27 mouse cellular contexts compared by ENCODE assay signal in genomic region chr3:99913809-99914439, GRCm38 (mm10). TPM values are rescaled to one million over a fixed set of nuclear protein-coding genes. Genes with fewer than 3 reads are reported as not detected.
DNase-seq lines count a peak whose midpoint lies in the region; ATAC-seq and TF ChIP-seq lines count a peak whose summit lies in the region.
"Had no signal": no experiment of that assay in that cellular context is flagged by ENCODE, and none has a peak within 500 bp of the region (broad histone marks: within the 10 kb centered on the region; RNA-seq: fewer than 3 reads in every experiment).

No protein-coding gene starts in this region.

- no peak overlapping the region for H3K4me2 ChIP-seq in forebrain, embryonic 16.5 days (ENCODE audit: low read length)
- H3K4me2 ChIP-seq in forebrain, embryonic 12.5 days = no peak overlapping the region
- H3K4me2 ChIP-seq in hindbrain, postnatal 0 days (ENCODE audit: low read depth, low read length) = no peak overlapping the region
- no peak overlapping the region for H3K4me2 ChIP-seq in hindbrain, embryonic 12.5 days (replicated peaks)
- no peak overlapping the region for H3K4me2 ChIP-seq in intestine, postnatal 0 days (replicated peaks; ENCODE audit: low read depth)
- no peak overlapping the region for H3K4me2 ChIP-seq in neural tube, embryonic 15.5 days
- H3K4me2 ChIP-seq: heart, embryonic 13.5 days; kidney, embryonic 15.5 days; liver, embryonic 12.5 days; midbrain, embryonic 11.5 days had no signal

- 63% methylated on average over 8 of the region's 8 CpGs for whole genome bisulfite sequencing in forebrain, embryonic 16.5 days
- 88% methylated on average over 8 of the region's 8 CpGs for WGBS in forebrain, embryonic 12.5 days
- WGBS in hindbrain, postnatal 0 days = 62% methylated on average over 8 of the region's 8 CpGs
- 86% methylated on average over 8 of the region's 8 CpGs for WGBS in hindbrain, embryonic 12.5 days
- WGBS in intestine, postnatal 0 days = 89% methylated on average over 8 of the region's 8 CpGs
- 69% methylated on average over 8 of the region's 8 CpGs for WGBS in neural tube, embryonic 15.5 days

- no peak overlapping the region for H3K9ac ChIP-seq in forebrain, embryonic 16.5 days (replicated peaks; ENCODE audit: low read depth, low read length)
- no peak overlapping the region for H3K9ac ChIP-seq in forebrain, embryonic 12.5 days
- no peak overlapping the region for H3K9ac ChIP-seq in hindbrain, postnatal 0 days (replicated peaks; ENCODE audit: low read length)
- no peak overlapping the region for H3K9ac ChIP-seq in hindbrain, embryonic 12.5 days
- H3K9ac ChIP-seq in intestine, postnatal 0 days (ENCODE audit: low read depth, low read length) = no peak overlapping the region
- no peak overlapping the region for H3K9ac ChIP-seq in neural tube, embryonic 15.5 days (replicated peaks)
- H3K9ac ChIP-seq: heart, embryonic 13.5 days; kidney, embryonic 15.5 days; liver, embryonic 12.5 days; liver, postnatal 0 days had no signal

- H3K4me3 ChIP-seq in forebrain, embryonic 16.5 days (replicated peaks; ENCODE audit: low read length) = no peak overlapping the region
- H3K4me3 ChIP-seq in forebrain, embryonic 12.5 days (replicated peaks) = no peak overlapping the region
- H3K4me3 ChIP-seq in hindbrain, postnatal 0 days (ENCODE audit: low read length) = no peak overlapping the region
- H3K4me3 ChIP-seq in hindbrain, embryonic 12.5 days = no peak overlapping the region
- H3K4me3 ChIP-seq in intestine, postnatal 0 days (ENCODE audit: low read depth, low read length) = no peak overlapping the region
- H3K4me3 ChIP-seq in neural tube, embryonic 15.5 days (replicated peaks) = no peak overlapping the region
- H3K4me3 ChIP-seq: heart, embryonic 13.5 days; kidney, embryonic 15.5 days; liver, embryonic 12.5 days had no signal

- H3K27me3 ChIP-seq in forebrain, embryonic 16.5 days (replicated peaks; ENCODE audit: control insufficient read depth, insufficient read depth, low read length) = no peaks in the 10 kb centered on the region
- no peaks in the 10 kb centered on the region for H3K27me3 ChIP-seq in forebrain, embryonic 12.5 days
- H3K27me3 ChIP-seq in hindbrain, postnatal 0 days (ENCODE audit: insufficient read depth, low read length) = no peaks in the 10 kb centered on the region
- no peaks in the 10 kb centered on the region for H3K27me3 ChIP-seq in hindbrain, embryonic 12.5 days
- no peaks in the 10 kb centered on the region for H3K27me3 ChIP-seq in intestine, postnatal 0 days (replicated peaks; ENCODE audit: control insufficient read depth, insufficient read depth, low read length)
- no peaks in the 10 kb centered on the region for H3K27me3 ChIP-seq in neural tube, embryonic 15.5 days (replicated peaks)
- H3K27me3 ChIP-seq: heart, embryonic 13.5 days; kidney, embryonic 15.5 days; liver, embryonic 12.5 days had no signal

- no peaks in the 10 kb centered on the region for H3K9me3 ChIP-seq in forebrain, embryonic 16.5 days (ENCODE audit: control insufficient read depth, low read length)
- H3K9me3 ChIP-seq in forebrain, embryonic 12.5 days = no peaks in the 10 kb centered on the region
- no peaks in the 10 kb centered on the region for H3K9me3 ChIP-seq in hindbrain, postnatal 0 days (ENCODE audit: low read length)
- no peaks in the 10 kb centered on the region for H3K9me3 ChIP-seq in hindbrain, embryonic 12.5 days (replicated peaks)
- no peaks in the 10 kb centered on the region for H3K9me3 ChIP-seq in intestine, postnatal 0 days (ENCODE audit: control insufficient read depth)
- H3K9me3 ChIP-seq in neural tube, embryonic 15.5 days (replicated peaks) = no peaks in the 10 kb centered on the region
- H3K9me3 ChIP-seq: heart, embryonic 13.5 days; kidney, embryonic 15.5 days had no signal

- peaks cover 2% of the 10 kb centered on the region; the same call in 1 of the 2 replicates for H3K4me1 ChIP-seq in forebrain, embryonic 16.5 days (replicated peaks; ENCODE audit: control insufficient read depth, insufficient read depth, low read length)
- no peaks in the 10 kb centered on the region for H3K4me1 ChIP-seq in forebrain, embryonic 12.5 days
- no peaks in the 10 kb centered on the region for H3K4me1 ChIP-seq in hindbrain, postnatal 0 days (ENCODE audit: insufficient read depth, low read length)
- H3K4me1 ChIP-seq in hindbrain, embryonic 12.5 days = no peaks in the 10 kb centered on the region
- no peaks in the 10 kb centered on the region for H3K4me1 ChIP-seq in intestine, postnatal 0 days (replicated peaks; ENCODE audit: control insufficient read depth, insufficient read depth, low read length)
- H3K4me1 ChIP-seq in neural tube, embryonic 15.5 days = no peaks in the 10 kb centered on the region
- H3K4me1 ChIP-seq: heart, embryonic 13.5 days; kidney, embryonic 15.5 days; liver, embryonic 12.5 days had no signal

- ATAC-seq in forebrain, embryonic 16.5 days = peak; percentile 59; the same call in 1 of the 2 replicates
- ATAC-seq in forebrain, embryonic 12.5 days (ENCODE audit: low FRiP score) = no peak
- ATAC-seq in hindbrain, postnatal 0 days = no peak
- ATAC-seq in hindbrain, embryonic 12.5 days (ENCODE audit: low FRiP score) = no peak
- ATAC-seq in intestine, postnatal 0 days = no peak
- no peak for ATAC-seq in neural tube, embryonic 15.5 days (ENCODE audit: low FRiP score)
- ATAC-seq: inflammation-experienced regulatory T-cells, adult 6 months; liver, embryonic 12.5 days; liver, postnatal 0 days; Patski had no signal

- H3K36me3 ChIP-seq in forebrain, embryonic 16.5 days (ENCODE audit: control insufficient read depth, insufficient read depth) = no peaks in the 10 kb centered on the region
- H3K36me3 ChIP-seq in forebrain, embryonic 12.5 days (replicated peaks) = no peaks in the 10 kb centered on the region
- no peaks in the 10 kb centered on the region for H3K36me3 ChIP-seq in hindbrain, postnatal 0 days (ENCODE audit: insufficient read depth, low read length)
- H3K36me3 ChIP-seq in hindbrain, embryonic 12.5 days = no peaks in the 10 kb centered on the region
- no peaks in the 10 kb centered on the region for H3K36me3 ChIP-seq in intestine, postnatal 0 days (ENCODE audit: control insufficient read depth, insufficient read depth)
- no peaks in the 10 kb centered on the region for H3K36me3 ChIP-seq in neural tube, embryonic 15.5 days
- H3K36me3 ChIP-seq: heart, embryonic 13.5 days; kidney, embryonic 15.5 days; liver, embryonic 12.5 days had no signal

- no peak overlapping the region for H3K27ac ChIP-seq in forebrain, embryonic 16.5 days (ENCODE audit: low read length)
- H3K27ac ChIP-seq in forebrain, embryonic 12.5 days = no peak overlapping the region
- H3K27ac ChIP-seq in hindbrain, postnatal 0 days = no peak overlapping the region
- no peak overlapping the region for H3K27ac ChIP-seq in hindbrain, embryonic 12.5 days
- no peak overlapping the region for H3K27ac ChIP-seq in intestine, postnatal 0 days (ENCODE audit: low read depth, low read length)
- H3K27ac ChIP-seq in neural tube, embryonic 15.5 days (replicated peaks) = no peak overlapping the region
- H3K27ac ChIP-seq: heart, embryonic 13.5 days; kidney, embryonic 15.5 days; liver, embryonic 12.5 days; stomach, postnatal 0 days had no signal

- DNase-seq in hindbrain, postnatal 0 days (ENCODE audit: low spot score) = peak; percentile 48
- peak; percentile 5 for DNase-seq in brain, adult 2 months (ENCODE audit: low read depth, low spot score)
- peak; percentile 13 for DNase-seq in fibroblast of lung, adult 2 months (ENCODE audit: low read depth)
- DNase-seq: adrenal gland, postnatal 14 days; heart, postnatal 10 days; kidney, adult 18-20 months; kidney, postnatal 25 days; liver, postnatal 0 days; lung, postnatal 36 days; thymus, adult 18-20 months; thymus, postnatal 25 days had no signal

- TF ChIP-seq CTCF in hindbrain, postnatal 0 days (IDR thresholded peaks at IDR 0.05; ENCODE audit: low read depth) = no peak
- no peak for TF ChIP-seq CTCF in intestine, postnatal 0 days (IDR thresholded peaks at IDR 0.05; ENCODE audit: low read depth)

RNA-seq across cellular contexts. Expression of gene Spag17, which starts 28.7 kb away (rescaled TPM):
- 0.22 and 0.81 TPM in 2 replicates for polyA plus RNA-seq in forebrain, embryonic 16.5 days (2015; fragmentation: Nextera tagmentation; extraction: Ambion mirVana)
- polyA plus RNA-seq in forebrain, embryonic 12.5 days (2016; fragmentation: Nextera tagmentation; extraction: Ambion mirVana) = 0.28 and 0.68 TPM in 2 replicates
- 0.04 and 0.26 TPM in 2 replicates for total RNA-seq in hindbrain, postnatal 0 days (2014; rRNA removed)
- 0.95 TPM in 2 replicates for polyA plus RNA-seq in hindbrain, postnatal 0 days (2015; fragmentation: Nextera tagmentation; extraction: Ambion mirVana)
- polyA plus RNA-seq in hindbrain, embryonic 12.5 days (2016; fragmentation: Nextera tagmentation; extraction: Ambion mirVana) = 0.58 and 2.1 TPM in 2 replicates
- 0.13 TPM in 1 of 2 replicates, not detected in the other for polyA plus RNA-seq in intestine, postnatal 0 days (2015; fragmentation: Nextera tagmentation; extraction: Ambion mirVana)
- 0.12 and 0.27 TPM in 2 replicates for polyA plus RNA-seq in neural tube, embryonic 15.5 days (2015; fragmentation: Nextera tagmentation; extraction: Ambion mirVana)
- total RNA-seq: adrenal gland, postnatal 14 days; gastrocnemius, adult 8-10 months; heart, adult 8-10 months; megakaryocyte, adult 5-6 weeks had no signal
- polyA plus RNA-seq: inflammation-experienced regulatory T-cells, adult 6 months; spleen, adult 2 months; stomach, postnatal 0 days had no signal
